Mouse (Mus musculus): ENCODE measurements around the gene Col5a1.

Col5a1 gene

GRCm38 (mm10) chr2:27886148-27886551 lies at the start of gene Col5a1:
TSS of gene Col5a1 (plus strand) at chr2:27886425.
- TF ChIP-seq POU5F1 (IDR thresholded peaks at IDR 0.05; ENCODE audit: borderline replicate concordance, low read length): no peak
- no peak for TF ChIP-seq NANOG (IDR thresholded peaks at IDR 0.05; ENCODE audit: borderline replicate concordance, low read length)
- TF ChIP-seq CTCF (conservative IDR thresholded peaks at IDR 0.05; ENCODE audit: low read length): no peak
- Histone ChIP-seq H3K4me1 (replicated peaks; ENCODE audit: low read depth, low read length) (peaks cover 19% of the 10 kb centered on the region), H3K36me3 (ENCODE audit: insufficient read depth, low read length) (no peaks in the 10 kb centered on the region), H3K9me3 (ENCODE audit: low read length) (no peaks in the 10 kb centered on the region), H3K27me3 (ENCODE audit: insufficient read depth, low read length) (peaks cover 67% of the 10 kb centered on the region), H3K4me3 (replicated peaks; ENCODE audit: low read length) (peak within 1 kb of the TSS; percentile 92)

GRCm38 (mm10) chr2:27838112-27838511 lies 48.1 kb upstream of the Col5a1 start:
- TF ChIP-seq POU5F1 (IDR thresholded peaks at IDR 0.05; ENCODE audit: borderline replicate concordance, low read length) (no peak), CTCF (conservative IDR thresholded peaks at IDR 0.05; ENCODE audit: low read length) (no peak), NANOG (IDR thresholded peaks at IDR 0.05; ENCODE audit: borderline replicate concordance, low read length) (no peak)
- Histone ChIP-seq H3K4me1 (replicated peaks; ENCODE audit: low read depth, low read length) (no peaks in the 10 kb centered on the region), H3K36me3 (ENCODE audit: insufficient read depth, low read length) (no peaks in the 10 kb centered on the region), H3K9me3 (ENCODE audit: low read length) (no peaks in the 10 kb centered on the region), H3K4me3 (replicated peaks; ENCODE audit: low read length) (no peak overlapping the region), H3K27me3 (ENCODE audit: insufficient read depth, low read length) (no peaks in the 10 kb centered on the region)

- TF ChIP-seq NANOG (IDR thresholded peaks at IDR 0.05; ENCODE audit: borderline replicate concordance, low read length) (no peak), CTCF (conservative IDR thresholded peaks at IDR 0.05; ENCODE audit: low read length) (no peak), POU5F1 (IDR thresholded peaks at IDR 0.05; ENCODE audit: borderline replicate concordance, low read length) (no peak)
These were observed 45.3 kb upstream of the Col5a1 start for GRCm38 (mm10) chr2:27840890-27841289.

GRCm38 (mm10) chr2:27842893-27843292 lies 43.3 kb upstream of the Col5a1 start:
- Histone ChIP-seq H3K4me3 (replicated peaks; ENCODE audit: low read length) (no peak overlapping the region), H3K4me1 (replicated peaks; ENCODE audit: low read depth, low read length) (no peaks in the 10 kb centered on the region), H3K27me3 (ENCODE audit: insufficient read depth, low read length) (no peaks in the 10 kb centered on the region), H3K9me3 (ENCODE audit: low read length) (peaks cover 18% of the 10 kb centered on the region), H3K36me3 (ENCODE audit: insufficient read depth, low read length) (no peaks in the 10 kb centered on the region)
- TF ChIP-seq POU5F1 (IDR thresholded peaks at IDR 0.05; ENCODE audit: borderline replicate concordance, low read length) (no peak), NANOG (IDR thresholded peaks at IDR 0.05; ENCODE audit: borderline replicate concordance, low read length) (no peak), CTCF (conservative IDR thresholded peaks at IDR 0.05; ENCODE audit: low read length) (no peak)

More at GRCm38 (mm10) chr2:27840890-27841289, 45.3 kb upstream of the Col5a1 start:
- Histone ChIP-seq H3K4me3 (replicated peaks; ENCODE audit: low read length) (no peak overlapping the region), H3K4me1 (replicated peaks; ENCODE audit: low read depth, low read length) (no peaks in the 10 kb centered on the region), H3K9me3 (ENCODE audit: low read length) (peaks cover 18% of the 10 kb centered on the region), H3K27me3 (ENCODE audit: insufficient read depth, low read length) (no peaks in the 10 kb centered on the region), H3K36me3 (ENCODE audit: insufficient read depth, low read length) (no peaks in the 10 kb centered on the region)

GRCm38 (mm10) chr2:27844885-27845284 lies 41.3 kb upstream of the Col5a1 start:
- Histone ChIP-seq H3K4me1 (replicated peaks; ENCODE audit: low read depth, low read length) (peaks cover 8% of the 10 kb centered on the region), H3K36me3 (ENCODE audit: insufficient read depth, low read length) (no peaks in the 10 kb centered on the region), H3K27me3 (ENCODE audit: insufficient read depth, low read length) (no peaks in the 10 kb centered on the region; the same call in 1 of the 2 replicates), H3K4me3 (replicated peaks; ENCODE audit: low read length) (no peak overlapping the region), H3K9me3 (ENCODE audit: low read length) (peaks cover 18% of the 10 kb centered on the region)
- TF ChIP-seq POU5F1 (IDR thresholded peaks at IDR 0.05; ENCODE audit: borderline replicate concordance, low read length) (no peak), CTCF (conservative IDR thresholded peaks at IDR 0.05; ENCODE audit: low read length) (no peak), NANOG (IDR thresholded peaks at IDR 0.05; ENCODE audit: borderline replicate concordance, low read length) (no peak)

GRCm38 (mm10) chr2:27847001-27847400 lies 39.2 kb upstream of the Col5a1 start:
- Histone ChIP-seq H3K27me3 (ENCODE audit: insufficient read depth, low read length) (no peaks in the 10 kb centered on the region; the same call in 1 of the 2 replicates), H3K4me1 (replicated peaks; ENCODE audit: low read depth, low read length) (peaks cover 10% of the 10 kb centered on the region), H3K4me3 (replicated peaks; ENCODE audit: low read length) (no peak overlapping the region), H3K9me3 (ENCODE audit: low read length) (peaks cover 18% of the 10 kb centered on the region), H3K36me3 (ENCODE audit: insufficient read depth, low read length) (no peaks in the 10 kb centered on the region)
- no peak for TF ChIP-seq POU5F1 (IDR thresholded peaks at IDR 0.05; ENCODE audit: borderline replicate concordance, low read length)
- no peak for TF ChIP-seq NANOG (IDR thresholded peaks at IDR 0.05; ENCODE audit: borderline replicate concordance, low read length)
- no peak for TF ChIP-seq CTCF (conservative IDR thresholded peaks at IDR 0.05; ENCODE audit: low read length)

GRCm38 (mm10) chr2:27847851-27848435 lies 38.3 kb upstream of the Col5a1 start:
- Histone ChIP-seq H3K27me3 (ENCODE audit: insufficient read depth, low read length) (no peaks in the 10 kb centered on the region; the same call in 1 of the 2 replicates), H3K4me3 (replicated peaks; ENCODE audit: low read length) (no peak overlapping the region)
- TF ChIP-seq NANOG (IDR thresholded peaks at IDR 0.05; ENCODE audit: borderline replicate concordance, low read length) (no peak), POU5F1 (IDR thresholded peaks at IDR 0.05; ENCODE audit: borderline replicate concordance, low read length) (no peak), CTCF (conservative IDR thresholded peaks at IDR 0.05; ENCODE audit: low read length) (no peak)

GRCm38 (mm10) chr2:27848466-27848865 lies 37.8 kb upstream of the Col5a1 start:
- Histone ChIP-seq H3K27me3 (ENCODE audit: insufficient read depth, low read length) (no peaks in the 10 kb centered on the region; the same call in 1 of the 2 replicates), H3K9me3 (ENCODE audit: low read length) (peaks cover 18% of the 10 kb centered on the region), H3K4me3 (replicated peaks; ENCODE audit: low read length) (no peak overlapping the region), H3K36me3 (ENCODE audit: insufficient read depth, low read length) (no peaks in the 10 kb centered on the region), H3K4me1 (replicated peaks; ENCODE audit: low read depth, low read length) (peaks cover 11% of the 10 kb centered on the region)
- TF ChIP-seq CTCF (conservative IDR thresholded peaks at IDR 0.05; ENCODE audit: low read length): no peak
- no peak for TF ChIP-seq NANOG (IDR thresholded peaks at IDR 0.05; ENCODE audit: borderline replicate concordance, low read length)
- TF ChIP-seq POU5F1 (IDR thresholded peaks at IDR 0.05; ENCODE audit: borderline replicate concordance, low read length): no peak

More at GRCm38 (mm10) chr2:27847851-27848435, 38.3 kb upstream of the Col5a1 start:
- peaks cover 18% of the 10 kb centered on the region for H3K9me3 ChIP-seq (ENCODE audit: low read length)
- H3K4me1 ChIP-seq (replicated peaks; ENCODE audit: low read depth, low read length): peaks cover 11% of the 10 kb centered on the region
- H3K36me3 ChIP-seq (ENCODE audit: insufficient read depth, low read length): no peaks in the 10 kb centered on the region
